Mouse (Mus musculus) stomach, postnatal 0 days (tissue): ENCODE results near the gene Pkhd1. TPM values are rescaled to one million over a fixed set of nuclear protein-coding genes. Genes with fewer than 3 reads are reported as not detected.

Source experiments
- ATAC-seq: fragments of 200-750 bp; cut with Nextera tagmentation; 2 replicates; pipeline ENCODE4 v1.8.0; 2017; ENCODE audit not compliant: low FRiP score, low TSS enrichment
- DNase-seq: peaks from one replicate; pipeline ENCODE4 v3.0.0-alpha.2; 2016; ENCODE audit warnings: low spot score
- H3K27ac ChIP-seq: fragments of 300-500 bp; sonication (generic); replicated peaks from 2 replicates; pipeline ENCODE4 v1.5.1; 2014; ENCODE audit warnings: mild to moderate bottlenecking, control low read depth
- H3K27me3 ChIP-seq: fragments of 300-500 bp; sonication (generic); 2 replicates; pipeline ENCODE4 v1.6.1; 2014; ENCODE audit warnings: low read length; ENCODE audit not compliant: control insufficient read depth, insufficient read depth
- H3K36me3 ChIP-seq: fragments of 300-500 bp; sonication (generic); 2 replicates; pipeline ENCODE4 v1.6.1; 2014; ENCODE audit warnings: low read length, mixed read lengths; ENCODE audit not compliant: control insufficient read depth, insufficient read depth
- H3K4me1 ChIP-seq: fragments of 300-500 bp; sonication (generic); replicated peaks from 2 replicates; pipeline ENCODE4 v1.6.1; 2014; ENCODE audit warnings: antibody characterized with exemption; ENCODE audit not compliant: control insufficient read depth, insufficient read depth
- H3K4me2 ChIP-seq: fragments of 300-500 bp; sonication (generic); replicated peaks from 2 replicates; pipeline ENCODE4 v1.6.1; 2014; ENCODE audit warnings: low read depth, mild to moderate bottlenecking, control low read depth, moderate library complexity
- H3K4me3 ChIP-seq: fragments of 300-500 bp; sonication (generic); 2 replicates; pipeline ENCODE4 v1.5.1; 2014; ENCODE audit warnings: low read depth, low read length, control low read depth
- H3K9ac ChIP-seq: fragments of 300-500 bp; sonication (generic); 2 replicates; pipeline ENCODE4 v1.6.1; 2014; ENCODE audit warnings: mild to moderate bottlenecking, low read length, control low read depth, mixed read lengths
- H3K9me3 ChIP-seq: fragments of 300-500 bp; sonication (generic); 2 replicates; pipeline ENCODE4 v1.6.1; 2016; ENCODE audit warnings: low read length; ENCODE audit not compliant: control insufficient read depth
- CTCF ChIP-seq: IDR thresholded peaks from 2 replicates; pipeline ENCODE4 v1.5.1; 2016; ENCODE audit warnings: antibody characterized with exemption, low read depth, mild to moderate bottlenecking, moderate library complexity
- EP300 ChIP-seq: optimal IDR thresholded peaks from 2 replicates; pipeline ENCODE3; 2016; ENCODE audit warnings: antibody characterized with exemption
- WGBS: fragments of 180-500 bp; shearing (Covaris S2); extraction: QIAGEN DNeasy Blood & Tissue Kit; methylation state at CpG from one replicate; pipeline ENCODE4 v1.1.7; 2014; 5-methylcytosine and 5-hydroxymethylcytosine counted together
- polyA plus RNA-seq: library from polyadenylated mRNA; unstranded; fragments of >200 nt; fragmentation: Nextera tagmentation; extraction: Ambion mirVana; gene quantifications from 2 replicates; pipeline ENCODE4 v1.2.1, GENCODE M21; 2015

Gene Pkhd1
- polyA plus RNA-seq, 1 experiment from 2014 or later = 0.39 TPM

GRCm38 (mm10) chr1:20481843-20482242, 136.0 kb downstream of the Pkhd1 start:
- ATAC-seq = no peak
- Histone ChIP-seq H3K4me2 (no peak overlapping the region), H3K9me3 (no peaks in the 10 kb centered on the region), H3K36me3 (no peaks in the 10 kb centered on the region), H3K9ac (no peak overlapping the region), H3K4me3 (no peak overlapping the region), H3K27me3 (no peaks in the 10 kb centered on the region), H3K27ac (no peak overlapping the region), H3K4me1 (no peaks in the 10 kb centered on the region)
- DNase-seq = no peak
- WGBS = 67% methylated on average over 4 of the region's 4 CpGs
- TF ChIP-seq EP300 (no peak), CTCF (no peak)

- no peak for ATAC-seq
- WGBS = 66% methylated on average over 3 of the region's 3 CpGs
- no peak overlapping the region for H3K27ac ChIP-seq
- no peak overlapping the region for H3K9ac ChIP-seq
- no peaks in the 10 kb centered on the region for H3K4me1 ChIP-seq
- TF ChIP-seq CTCF (no peak), EP300 (no peak)
- H3K36me3 ChIP-seq = no peaks in the 10 kb centered on the region
- H3K4me3 ChIP-seq = no peak overlapping the region
- no peak overlapping the region for H3K4me2 ChIP-seq
- DNase-seq = no peak
- H3K27me3 ChIP-seq = no peaks in the 10 kb centered on the region
- no peaks in the 10 kb centered on the region for H3K9me3 ChIP-seq
Measured at GRCm38 (mm10) chr1:20478695-20479094, 139.2 kb downstream of the Pkhd1 start.

- Histone ChIP-seq H3K4me3 (peak overlapping the region; percentile 26; the same call in 1 of the 2 replicates), H3K27me3 (no peaks in the 10 kb centered on the region), H3K36me3 (no peaks in the 10 kb centered on the region), H3K9me3 (no peaks in the 10 kb centered on the region), H3K4me2 (peak overlapping the region; percentile 46), H3K27ac (no peak overlapping the region), H3K9ac (no peak overlapping the region), H3K4me1 (no peaks in the 10 kb centered on the region)
- ATAC-seq (no peak), DNase-seq (no peak)
- 24% methylated on average over 6 of the region's 6 CpGs for WGBS
- TF ChIP-seq EP300 (no peak), CTCF (no peak)
Measured at GRCm38 (mm10) chr1:20478266-20478659, 139.6 kb downstream of the Pkhd1 start.

DNA sequence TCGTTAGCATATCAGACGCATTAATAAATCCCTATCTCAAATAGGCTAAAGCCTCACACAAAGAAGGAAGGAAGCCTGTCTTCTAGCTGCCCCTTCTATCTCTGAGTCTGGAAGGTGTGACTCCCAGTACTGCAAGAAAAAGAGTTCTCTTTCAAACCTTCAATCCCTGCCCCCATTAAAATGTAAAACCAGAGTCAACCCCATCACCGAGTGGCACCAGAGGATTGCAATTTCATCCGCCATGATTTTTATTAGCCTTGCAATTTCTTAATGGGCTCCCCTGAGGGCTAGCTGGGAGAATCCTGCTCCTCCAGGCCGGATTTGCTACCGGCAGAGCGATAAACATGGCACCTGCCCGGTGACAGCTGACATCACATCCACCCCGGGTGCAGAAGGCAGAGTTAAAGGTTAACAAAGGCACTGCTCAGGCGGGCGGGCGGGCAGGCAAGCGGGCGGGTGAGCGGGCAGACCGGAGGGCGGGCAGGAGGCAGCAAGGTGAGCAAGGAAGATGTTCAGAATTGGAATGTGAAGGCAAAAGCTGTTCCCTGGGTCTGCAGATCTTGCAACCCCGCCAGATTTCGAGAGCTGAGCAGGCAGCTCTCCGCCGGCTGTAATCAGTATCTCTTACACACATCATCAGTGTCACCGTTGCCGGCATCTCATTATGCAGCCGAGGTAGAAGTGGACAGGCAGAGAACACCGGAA, 140.2 kb downstream of the Pkhd1 start:
- TF ChIP-seq CTCF (no peak), EP300 (no peak)
- H3K27ac ChIP-seq = no peak overlapping the region
- no peaks in the 10 kb centered on the region for H3K4me1 ChIP-seq
- peak overlapping the region; percentile 46 for H3K4me2 ChIP-seq
- peak; percentile 69 for DNase-seq
- H3K4me3 ChIP-seq = peak overlapping the region; percentile 26; the same call in 1 of the 2 replicates
- 8% methylated on average over 25 of the region's 25 CpGs for WGBS
- no peaks in the 10 kb centered on the region for H3K27me3 ChIP-seq
- no peaks in the 10 kb centered on the region for H3K36me3 ChIP-seq
- ATAC-seq = peak; percentile 72; the same call in 1 of the 2 replicates
- H3K9me3 ChIP-seq = no peaks in the 10 kb centered on the region
- no peak overlapping the region for H3K9ac ChIP-seq

DNA sequence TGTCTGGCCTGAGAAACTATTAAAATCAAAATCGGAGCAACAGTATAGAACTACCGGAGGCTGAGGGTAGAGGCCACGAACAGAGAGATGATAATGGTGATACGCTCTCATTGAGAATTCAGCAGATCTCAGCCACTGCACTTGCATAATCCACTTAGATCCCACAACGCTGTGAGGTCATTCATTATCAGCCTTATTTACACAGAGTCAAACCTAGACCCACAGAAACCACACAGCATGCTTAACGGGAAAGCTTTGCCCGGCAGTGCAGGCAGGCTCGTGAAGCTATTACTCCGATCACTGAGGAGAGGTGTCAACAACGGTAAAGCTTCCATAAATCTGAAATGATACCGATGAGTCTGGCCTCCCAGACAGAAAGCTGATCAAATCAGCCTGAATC, 147.1 kb downstream of the Pkhd1 start:
- H3K4me2 ChIP-seq = no peak overlapping the region
- H3K4me3 ChIP-seq = no peak overlapping the region
- no peaks in the 10 kb centered on the region for H3K9me3 ChIP-seq
- H3K27me3 ChIP-seq = no peaks in the 10 kb centered on the region
- no peak overlapping the region for H3K9ac ChIP-seq
- DNase-seq (no peak), ATAC-seq (no peak)
- TF ChIP-seq CTCF (no peak), EP300 (no peak)
- WGBS = 35% methylated on average over 11 of the region's 11 CpGs
- no peaks in the 10 kb centered on the region for H3K4me1 ChIP-seq
- H3K27ac ChIP-seq = no peak overlapping the region
- H3K36me3 ChIP-seq = no peaks in the 10 kb centered on the region

DNA sequence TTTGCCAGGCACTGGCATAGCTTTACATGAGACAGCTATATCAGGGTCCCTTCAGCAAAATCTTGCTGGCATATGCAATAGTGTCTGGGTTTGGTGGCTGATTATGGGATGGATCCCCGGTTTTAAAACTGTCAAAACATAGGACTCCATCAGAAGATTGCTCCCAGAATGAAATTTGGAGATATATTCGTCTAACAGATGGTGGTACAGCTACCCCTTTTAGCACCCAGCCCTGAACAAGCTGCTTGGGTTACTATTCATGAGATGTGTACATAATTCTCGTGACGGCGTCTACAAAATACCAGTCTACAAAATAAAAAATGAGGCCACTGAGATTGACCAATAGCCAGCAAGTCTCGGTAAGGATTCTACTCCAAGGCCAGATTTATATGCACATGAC, 147.5 kb downstream of the Pkhd1 start:
- no peak overlapping the region for H3K4me2 ChIP-seq
- no peaks in the 10 kb centered on the region for H3K27me3 ChIP-seq
- no peak for ATAC-seq
- DNase-seq = no peak
- TF ChIP-seq EP300 (no peak), CTCF (no peak)
- H3K4me1 ChIP-seq = no peaks in the 10 kb centered on the region
- no peak overlapping the region for H3K27ac ChIP-seq
- no peak overlapping the region for H3K9ac ChIP-seq
- no peaks in the 10 kb centered on the region for H3K36me3 ChIP-seq
- WGBS = 62% methylated on average over 6 of the region's 6 CpGs
- no peaks in the 10 kb centered on the region for H3K9me3 ChIP-seq
- H3K4me3 ChIP-seq = no peak overlapping the region
